Mouse (Mus musculus) bone marrow, adult 2 months (tissue): ENCODE measurements at regions not wholly inside any gene's neighbourhood (a gene's known extent, or its start where the extent isn't known, plus 50 kb on each side); places are given as distances from the start of the nearest gene placed in this dataset.

Experiments
- CTCF ChIP-seq: fragments of 200-500 bp; IDR thresholded peaks from 2 replicates; pipeline ENCODE4 v1.5.1; 2011; ENCODE audit warnings: low read length, control low read depth; ENCODE audit not compliant: control insufficient read depth, insufficient read depth
- POLR2A ChIP-seq: fragments of 200-500 bp; IDR thresholded peaks from 2 replicates; pipeline ENCODE4 v1.6.1; 2011; ENCODE audit warnings: low read depth, mild to moderate bottlenecking, control low read depth, low read length, borderline replicate concordance; ENCODE audit not compliant: control insufficient read depth

DNA sequence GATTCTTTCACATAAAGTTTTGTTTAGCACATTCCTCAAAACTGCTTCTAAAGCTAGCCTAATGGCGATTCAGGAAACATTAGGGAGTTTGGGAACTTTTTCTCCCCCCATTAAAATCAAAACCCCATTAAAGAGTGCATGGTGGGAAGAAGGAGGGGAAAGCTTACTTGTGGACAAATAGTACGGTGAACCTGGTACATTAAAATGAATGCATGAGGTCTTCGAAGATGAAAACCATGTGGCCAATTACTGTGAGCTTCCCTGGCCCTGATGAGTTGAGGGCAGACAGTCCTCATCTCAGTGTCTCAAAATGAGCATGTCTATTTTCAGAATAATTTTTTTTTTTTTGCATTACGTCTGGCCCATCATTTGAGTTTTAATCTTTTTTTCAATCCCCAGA, 78.0 kb upstream of the Veph1 start:
- TF ChIP-seq CTCF (no peak), POLR2A (no peak)
